Mouse (Mus musculus) cerebellum, adult 18-20 months (tissue): ENCODE results near the gene Cend1.
"Not testable (repeated sequence)": the region's sequence is repeated elsewhere in the genome, so short reads cannot be mapped to it uniquely, and the experiment has no call there.

Experiments
- DNase-seq, 2 experiments: peaks; one replicate each; pipeline ENCODE4 v3.0.0; 2021

The Cend1 gene

GRCm38 (mm10) chr7:141426948-141427730 lies 2.2 kb downstream of the Cend1 start:
- peak in 1 of 2 experiments; percentile 24 for DNase-seq

- DNase-seq, result no peak
Measured at GRCm38 (mm10) chr7:141423811-141424210, 5.5 kb downstream of the Cend1 start.

GRCm38 (mm10) chr7:141420030-141420702 lies 9.1 kb downstream of the Cend1 start:
- DNase-seq, result no peak

- DNase-seq, result peak; percentile 59 to 61
Measured at GRCm38 (mm10) chr7:141418970-141419369, 10.3 kb downstream of the Cend1 start.

GRCm38 (mm10) chr7:141417731-141418681 lies 11.3 kb downstream of the Cend1 start:
- peak in 1 of 2 experiments; percentile 12 for DNase-seq

GRCm38 (mm10) chr7:141416144-141416841 lies 13.0 kb downstream of the Cend1 start:
- DNase-seq, result peak in 1 of 2 experiments; percentile 5

GRCm38 (mm10) chr7:141413809-141414584 lies 15.3 kb downstream of the Cend1 start, which contains the start of gene Gatd1:
Gene Gatd1, minus strand, starts transcription at chr7:141414136.
- DNase-seq, result peak; percentile 99 to 100

GRCm38 (mm10) chr7:141413331-141413730 lies 16.0 kb downstream of the Cend1 start:
- peak; percentile 40 to 46 for DNase-seq

GRCm38 (mm10) chr7:141411667-141412066 lies 17.6 kb downstream of the Cend1 start:
- no peak for DNase-seq

GRCm38 (mm10) chr7:141410631-141411030 lies 18.7 kb downstream of the Cend1 start:
- DNase-seq, result peak; percentile 11 to 27

GRCm38 (mm10) chr7:141408833-141409232 lies 20.5 kb downstream of the Cend1 start:
- peak; percentile 95 to 97 for DNase-seq

- not testable (repeated sequence) for DNase-seq
Measured at GRCm38 (mm10) chr7:141407670-141408069, 21.6 kb downstream of the Cend1 start.

GRCm38 (mm10) chr7:141405466-141405865 lies 23.8 kb downstream of the Cend1 start:
- no peak for DNase-seq

- peak; percentile 59 to 63 for DNase-seq
Measured at GRCm38 (mm10) chr7:141403305-141403704, 26.0 kb downstream of the Cend1 start.

- DNase-seq, result no peak
Measured at GRCm38 (mm10) chr7:141395348-141395747, 33.9 kb downstream of the Cend1 start.

- peak; percentile 47 to 66 for DNase-seq
Measured at GRCm38 (mm10) chr7:141394771-141395170, 34.5 kb downstream of the Cend1 start.

- no peak for DNase-seq
Measured at GRCm38 (mm10) chr7:141394158-141394557, 35.1 kb downstream of the Cend1 start.

GRCm38 (mm10) chr7:141392552-141393222 lies 36.6 kb downstream of the Cend1 start:
- no peak for DNase-seq

- DNase-seq, result peak; percentile 96 to 98
Measured at GRCm38 (mm10) chr7:141391625-141392551, 37.4 kb downstream of the Cend1 start, which contains the start of gene Taldo1. Gene Taldo1, plus strand, starts transcription at chr7:141392199.
